Mouse (Mus musculus): ENCODE results near the gene Tspan3. TPM values are rescaled to one million over a fixed set of nuclear protein-coding genes. Genes with fewer than 3 reads are reported as not detected.
A peak's percentile ranks its signal among the peaks of the same experiment; 100 is the strongest.

Tspan3 gene
- polyA plus RNA-seq, 3 experiments from 2014 or later = 45.4 to 48.2 (median 47.7) TPM

GRCm38 (mm10) chr9:56107527-56107926 lies 57.8 kb downstream of the Tspan3 start:
- ATAC-seq = no peak

- no peak for ATAC-seq
Observed at GRCm38 (mm10) chr9:56106274-56107072, 58.8 kb downstream of the Tspan3 start.

DNA sequence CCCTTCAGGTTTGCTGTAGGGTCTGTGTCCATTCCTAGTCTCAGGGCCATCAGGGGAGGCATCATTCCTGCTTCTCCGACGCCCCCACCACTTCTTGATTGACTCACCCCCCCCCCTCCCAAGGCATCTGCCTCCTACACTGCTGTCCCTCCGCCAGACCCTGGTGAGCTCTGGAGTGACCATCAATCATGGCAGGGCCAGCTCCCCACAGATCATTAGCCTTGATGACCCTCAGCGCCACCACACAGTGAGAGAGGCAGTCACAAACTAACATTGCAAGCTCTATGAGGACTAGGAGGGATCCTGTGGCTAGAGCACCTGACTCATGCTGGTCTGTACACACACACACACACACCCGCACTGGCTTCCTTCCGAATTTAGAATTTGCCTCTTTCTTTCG lies 60.4 kb downstream of the Tspan3 start:
- ATAC-seq = no peak

DNA sequence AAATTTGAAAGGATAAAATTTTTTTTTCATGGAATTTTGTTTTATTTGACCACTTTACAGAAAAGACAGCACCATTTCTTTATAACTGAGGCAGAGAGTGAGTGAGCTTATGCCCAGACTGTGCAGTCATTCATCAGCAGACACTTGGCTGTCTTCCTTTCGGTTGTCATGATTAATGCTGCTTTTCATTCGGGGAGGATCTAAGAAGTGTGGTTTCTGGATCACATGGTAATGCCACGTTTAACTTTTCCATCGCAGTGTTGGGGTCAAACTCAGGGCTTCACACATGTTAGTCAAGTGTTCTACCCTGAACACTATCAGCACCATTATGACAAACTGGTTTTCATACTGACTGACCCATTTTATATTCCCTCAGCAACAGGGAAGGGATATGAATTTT lies 64.3 kb downstream of the Tspan3 start:
- ATAC-seq = no peak

DNA sequence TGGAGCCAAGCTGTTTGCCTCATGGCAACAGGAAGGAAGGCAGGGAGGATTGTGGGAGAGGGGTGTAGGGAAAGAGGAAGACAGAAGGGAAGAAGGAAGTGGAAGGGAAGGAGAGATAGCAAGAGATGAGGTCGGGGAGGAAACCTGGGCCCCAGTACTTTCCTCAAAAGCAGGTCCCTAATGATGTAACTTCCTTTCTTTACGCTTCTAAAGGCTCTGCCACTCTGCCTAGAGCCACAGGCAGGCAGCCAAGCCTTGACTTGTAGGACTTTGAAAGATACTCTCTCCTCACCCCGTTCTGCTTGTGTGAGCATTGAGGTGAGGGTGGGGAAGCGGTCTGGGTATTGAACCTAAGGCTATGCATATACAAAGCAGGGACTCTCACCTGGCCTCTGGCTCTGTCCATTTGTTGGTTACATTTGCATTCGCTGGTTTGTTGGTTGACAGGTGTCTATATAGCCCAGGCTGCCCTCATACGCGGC lies 65.2 kb downstream of the Tspan3 start:
- ATAC-seq = peak; percentile 29

DNA sequence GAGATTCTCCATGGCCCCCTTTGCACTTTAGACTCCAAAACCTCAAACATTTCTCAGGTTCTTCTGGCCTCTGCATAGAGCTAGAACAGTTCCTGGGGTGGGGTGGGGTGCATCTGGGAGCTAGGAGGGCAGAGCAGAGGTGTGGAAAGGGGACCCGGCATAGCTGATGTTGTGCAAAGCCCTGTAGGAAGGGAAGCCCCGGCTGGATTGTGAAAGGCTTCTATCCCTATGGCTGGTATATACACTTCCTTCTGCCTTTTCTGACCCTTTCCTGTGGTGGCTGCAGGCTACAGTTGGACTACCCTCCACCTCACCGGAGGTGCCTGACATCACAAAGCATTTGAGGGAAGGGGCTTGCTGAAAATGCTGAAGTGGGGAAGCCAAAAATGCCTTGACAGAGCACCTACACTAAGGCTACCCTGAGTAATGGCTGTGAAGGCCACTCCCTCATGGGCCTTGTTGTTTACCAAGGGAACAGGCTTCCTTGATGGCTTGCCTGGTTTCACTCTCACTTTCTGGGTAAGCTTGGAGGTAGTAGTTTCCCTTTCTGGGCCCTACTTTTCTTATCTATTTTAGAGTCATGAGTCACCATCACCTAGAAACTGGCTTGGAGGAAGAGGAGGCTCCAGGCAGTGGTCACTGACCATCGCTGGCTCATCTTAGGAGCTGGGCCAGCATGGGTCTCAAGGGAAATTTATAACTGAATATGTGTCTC lies 67.5 kb downstream of the Tspan3 start:
- ATAC-seq = peak; percentile 74

DNA sequence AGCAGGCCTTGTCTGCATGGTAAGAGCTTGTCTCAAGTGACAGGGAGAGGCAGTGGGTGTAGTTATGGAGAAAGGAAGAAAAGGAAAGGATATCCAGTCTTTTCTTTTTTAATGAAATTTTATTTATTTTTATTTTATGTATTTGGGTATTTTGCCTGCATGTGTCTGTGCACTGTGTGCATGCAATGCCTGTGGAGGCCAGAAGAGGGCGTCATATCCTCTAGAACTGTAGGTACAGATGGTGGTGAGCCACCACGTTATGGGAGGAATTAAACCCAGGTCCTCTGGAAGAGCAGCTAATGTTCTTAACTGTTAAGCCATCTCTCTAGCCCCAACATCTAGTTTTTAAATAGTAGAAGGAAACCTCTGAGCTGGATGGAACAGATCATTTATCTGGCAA lies 73.2 kb downstream of the Tspan3 start:
- ATAC-seq = no peak

DNA sequence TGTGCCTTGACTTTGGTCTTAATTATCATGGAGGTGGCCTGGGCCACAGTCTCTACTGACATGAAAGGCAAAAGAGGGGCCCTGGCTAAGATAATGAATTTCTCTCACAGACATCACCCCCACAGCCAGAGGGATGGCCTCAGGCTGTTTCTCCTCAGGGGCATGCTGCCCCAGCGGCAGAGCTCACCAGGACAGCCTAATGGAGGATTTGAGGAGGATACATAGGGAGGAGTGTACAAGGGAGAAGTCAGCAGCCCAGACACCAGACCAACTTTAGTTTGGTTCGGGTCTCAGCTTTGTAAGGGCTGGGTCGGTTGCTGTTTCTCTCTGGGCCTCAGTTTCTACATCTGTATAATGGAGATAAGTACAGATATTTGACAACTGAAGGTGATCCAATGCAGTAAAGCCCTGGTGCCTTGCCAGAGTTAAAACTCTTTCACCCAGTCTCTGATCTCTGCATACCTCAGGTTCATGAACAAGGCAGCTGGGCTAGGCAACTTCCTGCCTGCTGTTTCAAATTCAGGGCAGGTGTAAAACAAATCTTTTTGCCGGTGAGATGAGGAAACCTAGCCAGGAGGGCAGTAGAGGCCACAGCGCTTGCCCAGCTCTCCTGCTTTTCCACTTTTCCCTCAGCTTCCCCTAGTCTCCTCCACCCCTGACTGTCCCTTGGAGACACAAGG lies 74.6 kb downstream of the Tspan3 start:
- peak; percentile 31 for ATAC-seq

DNA sequence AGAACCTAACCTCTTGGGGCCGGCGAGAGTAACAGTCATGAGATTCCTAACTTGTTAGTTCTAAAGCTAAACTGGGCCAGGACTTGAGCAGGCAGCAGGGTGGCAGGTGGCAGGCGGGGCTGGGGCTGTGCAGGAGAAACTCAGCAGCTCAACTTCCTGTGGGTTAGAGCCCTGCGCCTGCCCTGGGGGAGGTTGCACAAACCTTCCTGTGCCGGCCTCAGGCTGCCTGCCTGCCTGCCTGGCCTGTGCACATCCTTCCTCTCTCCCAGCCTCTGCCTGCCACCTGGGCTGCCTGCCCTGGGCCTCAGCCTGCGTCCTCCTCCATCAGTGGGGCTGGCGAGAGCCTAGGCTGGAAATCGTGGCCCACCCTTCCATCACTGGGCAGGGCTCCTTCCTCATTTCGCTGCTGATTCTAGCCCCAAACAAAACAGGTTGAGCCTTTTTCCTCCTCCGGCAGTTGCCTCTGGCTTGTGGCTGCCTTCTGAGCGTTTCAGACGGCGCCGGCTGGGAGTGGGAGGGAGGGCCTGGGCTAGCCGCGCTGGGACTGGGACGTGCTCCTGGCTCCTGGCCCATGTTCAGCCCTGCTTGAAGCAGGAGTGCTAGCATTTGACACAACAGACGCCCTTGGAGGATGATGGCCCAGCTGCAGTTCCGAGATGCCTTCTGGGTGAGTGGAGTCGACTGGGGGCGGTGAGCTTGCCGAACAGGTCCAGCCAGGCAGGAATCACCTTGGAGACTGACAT lies 75.3 kb downstream of the Tspan3 start, which contains the start of gene Pstpip1:
Gene Pstpip1 (plus strand): TSS at position 185 of the 743 bp plus-strand sequence.
- peak; percentile 95 for ATAC-seq

DNA sequence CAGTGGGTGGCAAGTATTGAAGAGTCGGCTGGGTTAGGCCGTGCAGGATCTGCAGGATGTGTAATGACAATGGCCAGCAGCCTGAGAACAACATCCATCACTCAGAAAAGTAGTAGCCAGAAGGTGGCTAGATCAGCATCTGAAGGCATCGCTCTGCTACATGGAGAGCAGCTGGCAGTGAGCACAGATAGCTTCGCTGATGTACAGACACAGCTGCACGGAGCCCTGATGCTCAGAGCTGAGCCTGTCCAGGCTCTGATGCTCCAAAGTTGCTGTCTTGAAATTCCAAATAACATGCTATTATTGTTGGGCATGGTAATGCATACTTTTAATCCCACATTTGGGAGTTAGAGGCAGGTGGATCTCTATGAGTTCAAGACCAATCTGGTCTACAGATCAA lies 78.8 kb downstream of the Tspan3 start:
- ATAC-seq = no peak

Other genes starting within 250 kb of the Tspan3 start
- 10 to 100 TPM; 12.3 to 30.7 (median 20.3) TPM for gene Scaper, start 227.4 kb downstream of the Tspan3 start, polyA plus RNA-seq (2017; shearing (Covaris generic))
- not detected for gene 4930563M21Rik, start 154.9 kb downstream of the Tspan3 start, polyA plus RNA-seq (2017; shearing (Covaris generic))
- gene Rcn2, start 123.6 kb downstream of the Tspan3 start, polyA plus RNA-seq (2017; shearing (Covaris generic)) = 10 to 100 TPM in 2 of 3 experiments, 1 to 10 TPM in 1; 9.7 to 20.8 (median 19.7) TPM
- gene Pstpip1, start 75.5 kb downstream of the Tspan3 start, polyA plus RNA-seq (2017; shearing (Covaris generic)) = 10 to 100 TPM; 38.5 to 48.0 (median 46.2) TPM